In the genomic region with DNA sequence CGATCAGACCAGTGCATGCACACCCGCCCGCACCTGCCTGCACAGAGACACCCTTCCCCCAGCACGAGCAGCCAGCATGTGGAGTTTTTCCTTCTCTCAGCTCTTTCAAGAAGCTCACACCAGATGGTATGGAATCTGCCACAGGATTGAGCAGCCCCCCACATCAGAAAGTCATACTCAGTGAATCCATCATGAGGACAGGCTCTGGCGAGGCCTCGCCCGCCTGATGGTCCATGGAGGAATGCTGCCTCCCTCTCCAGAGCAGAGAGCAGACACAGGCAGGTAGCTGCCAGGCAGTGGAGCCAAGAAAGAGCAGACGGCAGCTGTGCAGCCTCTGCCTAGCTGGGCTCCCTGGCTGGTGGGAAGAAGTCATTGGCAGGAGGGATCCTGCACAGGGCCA, we compare ENCODE assay signal across 13 mouse cellular contexts. TPM values are rescaled to one million over a fixed set of nuclear protein-coding genes. Genes with fewer than 3 reads are reported as not detected.
DNase-seq lines count a peak whose midpoint lies in the region; ATAC-seq and TF ChIP-seq lines count a peak whose summit lies in the region.
"Had no signal": no experiment of that assay in that cellular context is flagged by ENCODE, and none has a peak within 500 bp of the region (broad histone marks: within the 10 kb centered on the region; RNA-seq: fewer than 3 reads in every experiment).

No protein-coding gene starts in this region.

- intact Hi-C loops in left cerebral cortex, postnatal 25 days (cut with DNase I) = no loop called here

- H3K36me3 ChIP-seq in ES-E14 (ENCODE audit: control insufficient read depth, insufficient read depth, low read length, poor library complexity, severe bottlenecking) = no peaks in the 10 kb centered on the region
- no peaks in the 10 kb centered on the region for H3K36me3 ChIP-seq in hindbrain, postnatal 0 days (ENCODE audit: insufficient read depth, low read length)
- H3K36me3 ChIP-seq in heart, embryonic 10.5 days = no peaks in the 10 kb centered on the region
- H3K36me3 ChIP-seq: liver, embryonic 12.5 days; stomach, embryonic 15.5 days had no signal

- DNase-seq in cerebellum, postnatal 10 days = peak; percentile 77 to 87
- no peak for DNase-seq in cerebellum, adult 8-10 months
- DNase-seq in ES-E14 (ENCODE audit: low read depth, low spot score) = no peak
- DNase-seq in hindbrain, postnatal 0 days (ENCODE audit: low spot score) = peak; percentile 81
- peak; percentile 68 to 90 for DNase-seq in left cerebral cortex, postnatal 25 days (ENCODE audit: low spot score in 2 of 2)
- no peak for DNase-seq in heart, embryonic 10.5 days (ENCODE audit: low spot score)
- DNase-seq in urinary bladder, postnatal 25 days (ENCODE audit: low spot score) = no peak
- DNase-seq in spleen, postnatal 14 days (ENCODE audit: low spot score in 2 of 2) = no peak
- DNase-seq: heart, adult 2 months had no signal

- ATAC-seq in hindbrain, postnatal 0 days = peak; percentile 91
- ATAC-seq: intestine, embryonic 16.5 days; liver, embryonic 12.5 days had no signal

- TF ChIP-seq CTCF in hindbrain, postnatal 0 days (IDR thresholded peaks at IDR 0.05; ENCODE audit: low read depth) = no peak

- in situ Hi-C loops in ES-E14 (cut with MboI; ENCODE audit: low sequenced_read_pairs in 2 of 2, unreplicated experiment in 2 of 2) = no loop called here

- peak overlapping the region; percentile 38; the same call in 1 of the 2 replicates for H3K9ac ChIP-seq in ES-E14 (ENCODE audit: insufficient read depth, low read depth, low read length, poor library complexity, severe bottlenecking)
- H3K9ac ChIP-seq in hindbrain, postnatal 0 days (replicated peaks; ENCODE audit: low read length) = no peak overlapping the region
- H3K9ac ChIP-seq: liver, embryonic 12.5 days; stomach, embryonic 15.5 days had no signal

- no peak overlapping the region for H3K27ac ChIP-seq in ES-E14 (ENCODE audit: insufficient read depth, low read depth, low read length, poor library complexity, severe bottlenecking)
- no peak overlapping the region; the same call in 1 of the 2 replicates for H3K27ac ChIP-seq in hindbrain, postnatal 0 days
- no peak overlapping the region for H3K27ac ChIP-seq in heart, embryonic 10.5 days
- H3K27ac ChIP-seq: heart, adult 2 months; liver, embryonic 12.5 days; stomach, embryonic 15.5 days had no signal

- H3K4me1 ChIP-seq in ES-E14 (ENCODE audit: control insufficient read depth in 2 of 2, insufficient read depth in 2 of 2, low read length in 2 of 2, poor library complexity in 1 of 2) = peaks cover 2 to 8% of the 10 kb centered on the region in 2 experiments; a peak in 1 of 4 replicates
- no peaks in the 10 kb centered on the region for H3K4me1 ChIP-seq in hindbrain, postnatal 0 days (ENCODE audit: insufficient read depth, low read length)
- 0 out of 2 replicates have a peak, but pooled peaks cover 5% of the 10 kb centered on the region for H3K4me1 ChIP-seq in heart, embryonic 10.5 days
- H3K4me1 ChIP-seq: stomach, embryonic 15.5 days had no signal

- peak overlapping the region in 1 of 2 experiments; percentile 18; a peak in 1 of 4 replicates for H3K4me3 ChIP-seq in ES-E14 (ENCODE audit: insufficient read depth in 1 of 2, low read depth in 1 of 2, low read length in 2 of 2, poor library complexity in 1 of 2, severe bottlenecking in 1 of 2)
- H3K4me3 ChIP-seq in hindbrain, postnatal 0 days (ENCODE audit: low read length) = no peak overlapping the region
- no peak overlapping the region for H3K4me3 ChIP-seq in heart, embryonic 10.5 days
- H3K4me3 ChIP-seq: heart, adult 2 months; liver, embryonic 12.5 days; megakaryocyte, embryonic 14.5 days; stomach, embryonic 15.5 days had no signal

- H3K27me3 ChIP-seq in hindbrain, postnatal 0 days (ENCODE audit: insufficient read depth, low read length) = no peaks in the 10 kb centered on the region
- H3K27me3 ChIP-seq in heart, embryonic 10.5 days (ENCODE audit: insufficient read depth, poor library complexity, severe bottlenecking) = no peaks in the 10 kb centered on the region
- H3K27me3 ChIP-seq: stomach, embryonic 15.5 days had no signal

- no peaks in the 10 kb centered on the region for H3K9me3 ChIP-seq in ES-E14 (ENCODE audit: control insufficient read depth, insufficient read depth, low read depth, low read length)
- H3K9me3 ChIP-seq in hindbrain, postnatal 0 days (ENCODE audit: low read length) = no peaks in the 10 kb centered on the region
- H3K9me3 ChIP-seq in heart, embryonic 10.5 days = no peaks in the 10 kb centered on the region
- H3K9me3 ChIP-seq: liver, embryonic 12.5 days; megakaryocyte, embryonic 14.5 days; stomach, embryonic 15.5 days had no signal

- H3K4me2 ChIP-seq in hindbrain, postnatal 0 days (ENCODE audit: low read depth, low read length) = no peak overlapping the region
- H3K4me2 ChIP-seq: liver, embryonic 12.5 days; stomach, embryonic 15.5 days had no signal

- WGBS in hindbrain, postnatal 0 days = 56% methylated on average over 8 of the region's 8 CpGs
- 76% methylated on average over 8 of the region's 8 CpGs for WGBS in heart, embryonic 10.5 days

TF ChIP-seq in ES-E14, 5 proteins besides CTCF, POLR2A, EP300 and RAD21:
- TF ChIP-seq MAFK (IDR thresholded peaks at IDR 0.05; ENCODE audit: insufficient read depth, low read depth, low read length) = no peak
- no peak for TF ChIP-seq HCFC1 (IDR thresholded peaks at IDR 0.05; ENCODE audit: borderline replicate concordance, insufficient read depth, low read length)
- TF ChIP-seq ZC3H11A (IDR thresholded peaks at IDR 0.05; ENCODE audit: borderline replicate concordance, low read depth, low read length) = no peak
- TF ChIP-seq CHD2 (IDR thresholded peaks at IDR 0.05; ENCODE audit: low read depth, low read length) = no peak
- TF ChIP-seq ZNF384 (IDR thresholded peaks at IDR 0.05; ENCODE audit: low read depth, low read length) = no peak

RNA-seq across cellular contexts. Expression of a gene that starts 11.0 kb away (rescaled TPM):
- total RNA-seq in ES-E14 (2012; rRNA removed) = 32.2 and 43.3 TPM in 2 replicates
- total RNA-seq in hindbrain, postnatal 0 days (2014; rRNA removed) = 84.5 and 105 TPM in 2 replicates
- 49.2 and 50.6 TPM in 2 replicates for polyA plus RNA-seq in hindbrain, postnatal 0 days (2015; fragmentation: Nextera tagmentation; extraction: Ambion mirVana)
- total RNA-seq in left cerebral cortex, postnatal 25 days (2021) = 100 to 1,000 TPM; 114 to 122 TPM
- 54.2 and 54.7 TPM in 2 replicates for polyA plus RNA-seq in heart, embryonic 10.5 days (2016; fragmentation: Nextera tagmentation; extraction: Ambion mirVana)

RNA-seq across cellular contexts. Expression of a gene that starts 23.6 kb away (rescaled TPM):
- total RNA-seq in ES-E14 (2012; rRNA removed) = 7.1 and 15.4 TPM in 2 replicates
- 73.3 and 104 TPM in 2 replicates for total RNA-seq in hindbrain, postnatal 0 days (2014; rRNA removed)
- polyA plus RNA-seq in hindbrain, postnatal 0 days (2015; fragmentation: Nextera tagmentation; extraction: Ambion mirVana) = 14.0 and 16.7 TPM in 2 replicates
- total RNA-seq in left cerebral cortex, postnatal 25 days (2021) = 10 to 100 TPM; 30.4 to 36.6 TPM
- polyA plus RNA-seq in heart, embryonic 10.5 days (2016; fragmentation: Nextera tagmentation; extraction: Ambion mirVana) = 1.7 and 3.5 TPM in 2 replicates

Comparison
In these comparisons a context has a peak if more than half of its experiments do, and no peak if none do; other contexts are left out.
1. DNase-seq: peak in cerebellum, postnatal 10 days (2 of 2), hindbrain, postnatal 0 days (single experiment) and left cerebral cortex, postnatal 25 days (2 of 2); none in cerebellum, adult 8-10 months (single experiment), ES-E14 (single experiment), heart, embryonic 10.5 days (single experiment), urinary bladder, postnatal 25 days (single experiment) and spleen, postnatal 14 days (0 of 2).